Mouse (Mus musculus): ENCODE measurements at regions not wholly inside any gene's neighbourhood (a gene's known extent, or its start where the extent isn't known, plus 50 kb on each side); places are given as distances from the start of the nearest gene placed in this dataset.

DNA sequence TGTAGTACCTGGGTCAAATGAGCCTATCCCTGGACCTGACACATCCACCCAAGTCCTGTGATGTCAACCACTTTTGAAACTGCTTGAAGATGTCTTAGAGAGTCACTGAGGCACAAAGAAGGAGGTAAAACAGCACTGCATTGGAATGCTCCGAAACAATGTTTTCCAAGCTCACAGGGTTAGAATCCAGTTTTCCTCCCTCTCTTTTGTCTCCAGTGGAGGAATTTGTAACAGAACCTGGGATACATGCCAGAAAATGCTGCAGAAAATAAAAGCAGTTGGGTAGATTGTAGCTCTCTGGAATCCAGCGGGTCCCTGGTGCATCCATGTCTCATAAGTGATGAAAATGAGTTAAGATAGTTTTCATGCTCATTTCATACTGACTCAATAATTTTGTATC lies 71.8 kb upstream of the Arhgap28 start:
- no peak for DNase-seq (ENCODE audit: low read depth in 1 of 2, low spot score in 2 of 2)
- H3K27ac ChIP-seq (ENCODE audit: insufficient read depth, low read length) = no peak overlapping the region
- no peak for TF ChIP-seq CTCF (IDR thresholded peaks at IDR 0.05; ENCODE audit: extremely low read depth, insufficient read depth, insufficient read length, insufficient replicate concordance)
- TF ChIP-seq POLR2A (IDR thresholded peaks at IDR 0.05; ENCODE audit: low read depth, low read length) = no peak
- no peak overlapping the region for H3K4me3 ChIP-seq (ENCODE audit: extremely low read depth, insufficient read depth, insufficient read length)
- no peaks in the 10 kb centered on the region for H3K36me3 ChIP-seq (ENCODE audit: control insufficient read depth, insufficient read depth, low read length)
- no peaks in the 10 kb centered on the region for H3K27me3 ChIP-seq (ENCODE audit: control insufficient read depth, insufficient read depth, low read length)
- H3K4me1 ChIP-seq (ENCODE audit: control insufficient read depth, insufficient read depth, insufficient read length) = no peaks in the 10 kb centered on the region
- WGBS = 85% methylated on average over 2 of the region's 2 CpGs

DNA sequence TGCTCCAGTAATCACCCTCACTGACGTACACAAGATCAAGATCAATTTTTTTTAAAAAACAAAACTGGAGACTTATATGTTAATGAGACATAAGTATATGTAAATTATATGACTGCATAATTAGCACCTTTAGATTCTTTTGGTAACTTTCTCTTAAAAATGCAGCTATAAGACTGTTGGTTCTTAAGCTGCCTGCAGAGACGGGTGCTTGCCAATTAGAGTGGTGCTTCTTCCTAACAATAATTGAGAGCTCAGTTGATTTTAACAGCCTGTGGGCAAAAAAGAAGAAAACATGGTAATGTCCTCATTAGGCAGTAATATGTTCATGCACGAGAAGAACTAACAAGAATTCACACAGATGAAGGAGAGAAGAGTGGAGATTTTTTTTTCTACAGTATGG lies 74.8 kb upstream of the Arhgap28 start:
- no peaks in the 10 kb centered on the region for H3K27me3 ChIP-seq (ENCODE audit: control insufficient read depth, insufficient read depth, low read length)
- 88% methylated on average over 3 of the region's 3 CpGs for WGBS
- TF ChIP-seq CTCF (IDR thresholded peaks at IDR 0.05; ENCODE audit: extremely low read depth, insufficient read depth, insufficient read length, insufficient replicate concordance) (no peak), POLR2A (IDR thresholded peaks at IDR 0.05; ENCODE audit: low read depth, low read length) (no peak)

DNA sequence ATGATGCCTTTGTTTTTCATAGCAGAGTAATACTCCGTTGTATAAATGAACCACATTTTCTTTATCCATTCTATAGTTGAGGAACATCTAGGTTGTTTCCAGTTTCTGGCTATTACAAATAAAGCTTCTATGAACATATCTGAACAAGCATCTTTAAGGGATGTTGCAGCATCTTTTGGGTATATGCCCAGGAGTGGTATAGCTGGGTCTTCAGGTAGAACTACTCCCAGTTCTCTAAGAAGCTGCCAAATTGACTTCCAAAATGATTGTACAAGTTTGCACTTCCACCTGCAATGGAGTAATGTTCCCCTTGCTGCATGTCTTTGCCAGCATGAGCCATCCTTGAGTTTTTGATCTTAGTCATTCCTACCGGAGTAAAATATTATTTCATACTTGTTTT lies 80.5 kb upstream of the Arhgap28 start:
- H3K27me3 ChIP-seq (ENCODE audit: control insufficient read depth, insufficient read depth, low read length) = no peaks in the 10 kb centered on the region
- TF ChIP-seq CTCF (IDR thresholded peaks at IDR 0.05; ENCODE audit: extremely low read depth, insufficient read depth, insufficient read length, insufficient replicate concordance) = no peak
- H3K4me3 ChIP-seq (ENCODE audit: extremely low read depth, insufficient read depth, insufficient read length) = no peak overlapping the region
- no peaks in the 10 kb centered on the region for H3K4me1 ChIP-seq (ENCODE audit: control insufficient read depth, insufficient read depth, insufficient read length)
- H3K36me3 ChIP-seq (ENCODE audit: control insufficient read depth, insufficient read depth, low read length) = no peaks in the 10 kb centered on the region
- H3K27ac ChIP-seq (ENCODE audit: insufficient read depth, low read length) = no peak overlapping the region
- 92% methylated on average over 2 of the region's 2 CpGs for WGBS
- no peak for DNase-seq (ENCODE audit: low read depth in 1 of 2, low spot score in 2 of 2)

More for the DNA sequence above, 74.8 kb upstream of the Arhgap28 start:
- no peak overlapping the region for H3K27ac ChIP-seq (ENCODE audit: insufficient read depth, low read length)
- no peaks in the 10 kb centered on the region for H3K36me3 ChIP-seq (ENCODE audit: control insufficient read depth, insufficient read depth, low read length)
- H3K4me1 ChIP-seq (ENCODE audit: control insufficient read depth, insufficient read depth, insufficient read length) = no peaks in the 10 kb centered on the region
- no peak overlapping the region for H3K4me3 ChIP-seq (ENCODE audit: extremely low read depth, insufficient read depth, insufficient read length)
- DNase-seq (ENCODE audit: low read depth in 1 of 2, low spot score in 2 of 2) = no peak

DNA sequence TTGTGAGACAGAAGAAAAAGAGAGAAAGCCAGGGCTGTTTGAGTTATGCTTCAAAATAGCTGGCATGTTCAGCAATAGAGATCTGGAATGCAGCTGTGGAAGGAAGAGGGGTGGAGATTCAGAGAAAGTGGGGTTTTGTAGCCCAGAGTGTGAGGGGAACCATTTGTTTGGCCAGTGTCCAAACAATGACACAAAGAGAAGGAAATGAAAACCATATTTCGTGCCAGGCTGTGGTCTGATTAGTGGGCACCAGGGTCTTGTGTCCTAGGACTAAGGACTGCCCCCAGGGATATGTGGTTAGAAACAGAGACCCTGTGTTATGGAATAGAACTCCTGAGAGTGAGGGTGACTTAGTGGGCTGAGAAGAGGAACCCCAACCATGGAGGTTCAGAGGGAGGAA lies 83.2 kb upstream of the Arhgap28 start:
- no peak for DNase-seq (ENCODE audit: low read depth in 1 of 2, low spot score in 2 of 2)
- no peaks in the 10 kb centered on the region for H3K4me1 ChIP-seq (ENCODE audit: control insufficient read depth, insufficient read depth, insufficient read length)
- 3% methylated on average over 1 of the region's 1 CpGs for WGBS
- TF ChIP-seq CTCF (IDR thresholded peaks at IDR 0.05; ENCODE audit: extremely low read depth, insufficient read depth, insufficient read length, insufficient replicate concordance) (no peak), POLR2A (IDR thresholded peaks at IDR 0.05; ENCODE audit: low read depth, low read length) (no peak)
- H3K4me3 ChIP-seq (ENCODE audit: extremely low read depth, insufficient read depth, insufficient read length) = no peak overlapping the region
- H3K27ac ChIP-seq (ENCODE audit: insufficient read depth, low read length) = no peak overlapping the region
- H3K36me3 ChIP-seq (ENCODE audit: control insufficient read depth, insufficient read depth, low read length) = no peaks in the 10 kb centered on the region
- no peaks in the 10 kb centered on the region for H3K27me3 ChIP-seq (ENCODE audit: control insufficient read depth, insufficient read depth, low read length)

DNA sequence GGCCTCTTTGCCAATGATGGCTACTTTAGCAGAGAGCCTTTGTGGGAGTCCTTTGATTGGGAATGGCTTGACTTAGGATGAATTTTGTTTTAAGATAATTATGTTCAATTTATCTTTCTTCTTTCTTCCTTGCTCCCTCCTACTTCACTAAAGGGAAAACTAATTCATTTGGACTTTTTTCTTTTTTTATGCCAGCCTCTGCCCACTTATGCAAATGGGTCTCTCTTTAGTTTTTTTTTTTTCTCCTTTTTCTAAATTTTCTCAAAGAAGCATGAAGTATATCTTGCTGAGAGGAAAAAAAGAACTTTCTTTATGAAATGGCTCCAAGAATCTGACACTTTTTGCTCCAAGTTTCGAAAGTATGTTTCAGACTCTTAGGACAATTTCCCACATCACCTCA lies 85.3 kb upstream of the Arhgap28 start:
- no peak for DNase-seq (ENCODE audit: low read depth in 1 of 2, low spot score in 2 of 2)
- Histone ChIP-seq H3K36me3 (ENCODE audit: control insufficient read depth, insufficient read depth, low read length) (no peaks in the 10 kb centered on the region), H3K27me3 (ENCODE audit: control insufficient read depth, insufficient read depth, low read length) (no peaks in the 10 kb centered on the region), H3K4me1 (ENCODE audit: control insufficient read depth, insufficient read depth, insufficient read length) (no peaks in the 10 kb centered on the region), H3K27ac (ENCODE audit: insufficient read depth, low read length) (no peak overlapping the region), H3K4me3 (ENCODE audit: extremely low read depth, insufficient read depth, insufficient read length) (no peak overlapping the region)
- TF ChIP-seq POLR2A (IDR thresholded peaks at IDR 0.05; ENCODE audit: low read depth, low read length) (no peak), CTCF (IDR thresholded peaks at IDR 0.05; ENCODE audit: extremely low read depth, insufficient read depth, insufficient read length, insufficient replicate concordance) (no peak)
- 77% methylated on average over 1 of the region's 1 CpGs for WGBS

DNA sequence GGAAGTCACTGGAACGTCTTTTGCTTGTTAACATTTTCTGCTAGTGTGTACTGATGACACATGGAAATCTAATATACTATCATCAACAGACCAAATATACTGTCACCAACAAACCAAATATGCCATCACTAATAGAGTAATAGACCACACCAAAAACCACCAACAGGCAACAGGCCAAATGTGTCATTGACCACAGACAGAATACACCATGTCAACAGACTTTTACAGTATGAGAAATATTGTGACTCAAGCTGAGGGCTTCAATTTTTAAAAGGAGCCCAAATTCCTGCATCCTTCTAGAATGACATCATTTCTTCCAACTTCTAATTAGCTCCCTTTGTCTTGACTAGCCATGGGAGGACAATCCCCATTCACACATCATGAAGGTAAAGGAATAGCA lies 85.9 kb upstream of the Arhgap28 start:
- 69% methylated on average over 1 of the region's 1 CpGs for WGBS
- no peaks in the 10 kb centered on the region for H3K27me3 ChIP-seq (ENCODE audit: control insufficient read depth, insufficient read depth, low read length)
- H3K27ac ChIP-seq (ENCODE audit: insufficient read depth, low read length) = no peak overlapping the region
- no peak for DNase-seq (ENCODE audit: low read depth in 1 of 2, low spot score in 2 of 2)
- no peak overlapping the region for H3K4me3 ChIP-seq (ENCODE audit: extremely low read depth, insufficient read depth, insufficient read length)
- no peak for TF ChIP-seq POLR2A (IDR thresholded peaks at IDR 0.05; ENCODE audit: low read depth, low read length)
- no peak for TF ChIP-seq CTCF (IDR thresholded peaks at IDR 0.05; ENCODE audit: extremely low read depth, insufficient read depth, insufficient read length, insufficient replicate concordance)
- H3K4me1 ChIP-seq (ENCODE audit: control insufficient read depth, insufficient read depth, insufficient read length) = no peaks in the 10 kb centered on the region
- H3K36me3 ChIP-seq (ENCODE audit: control insufficient read depth, insufficient read depth, low read length) = no peaks in the 10 kb centered on the region

DNA sequence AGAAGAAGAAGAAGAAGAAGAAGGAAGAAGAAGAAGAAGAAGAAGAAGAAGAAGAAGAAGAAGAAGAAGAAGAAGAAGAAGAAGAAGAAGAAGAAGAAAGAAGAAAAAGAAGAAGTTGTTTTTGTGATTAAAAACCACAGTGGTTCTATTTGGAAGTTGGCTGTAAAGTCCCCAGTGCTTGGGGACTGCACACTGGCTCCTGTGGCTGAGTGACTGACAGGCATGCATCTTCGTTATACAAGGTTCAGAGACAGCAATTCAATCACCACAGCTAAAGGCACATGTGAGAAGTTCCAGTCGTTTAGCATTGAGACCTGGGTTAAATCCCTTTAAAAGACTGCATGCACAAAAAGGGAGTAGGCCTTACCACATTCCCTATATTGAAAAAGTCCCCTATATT lies 93.1 kb upstream of the Arhgap28 start:
- Histone ChIP-seq H3K27ac (ENCODE audit: insufficient read depth, low read length) (no peak overlapping the region), H3K4me3 (ENCODE audit: extremely low read depth, insufficient read depth, insufficient read length) (no peak overlapping the region), H3K36me3 (ENCODE audit: control insufficient read depth, insufficient read depth, low read length) (no peaks in the 10 kb centered on the region), H3K4me1 (ENCODE audit: control insufficient read depth, insufficient read depth, insufficient read length) (0 out of 2 replicates have a peak, but pooled peaks cover 2% of the 10 kb centered on the region), H3K27me3 (ENCODE audit: control insufficient read depth, insufficient read depth, low read length) (no peaks in the 10 kb centered on the region)
- no peak for DNase-seq (ENCODE audit: low read depth in 1 of 2, low spot score in 2 of 2)
- 12% methylated on average over 2 of the region's 2 CpGs for WGBS
- TF ChIP-seq CTCF (IDR thresholded peaks at IDR 0.05; ENCODE audit: extremely low read depth, insufficient read depth, insufficient read length, insufficient replicate concordance) (no peak), POLR2A (IDR thresholded peaks at IDR 0.05; ENCODE audit: low read depth, low read length) (no peak)
